Mouse (Mus musculus) heart, adult 11 months (tissue): ENCODE measurements at regions not wholly inside any gene's neighbourhood (a gene's known extent, or its start where the extent isn't known, plus 50 kb on each side); places are given as distances from the start of the nearest gene placed in this dataset.

Experiments
- DNase-seq: peaks from one replicate; pipeline ENCODE4 v3.0.0; 2022

DNA sequence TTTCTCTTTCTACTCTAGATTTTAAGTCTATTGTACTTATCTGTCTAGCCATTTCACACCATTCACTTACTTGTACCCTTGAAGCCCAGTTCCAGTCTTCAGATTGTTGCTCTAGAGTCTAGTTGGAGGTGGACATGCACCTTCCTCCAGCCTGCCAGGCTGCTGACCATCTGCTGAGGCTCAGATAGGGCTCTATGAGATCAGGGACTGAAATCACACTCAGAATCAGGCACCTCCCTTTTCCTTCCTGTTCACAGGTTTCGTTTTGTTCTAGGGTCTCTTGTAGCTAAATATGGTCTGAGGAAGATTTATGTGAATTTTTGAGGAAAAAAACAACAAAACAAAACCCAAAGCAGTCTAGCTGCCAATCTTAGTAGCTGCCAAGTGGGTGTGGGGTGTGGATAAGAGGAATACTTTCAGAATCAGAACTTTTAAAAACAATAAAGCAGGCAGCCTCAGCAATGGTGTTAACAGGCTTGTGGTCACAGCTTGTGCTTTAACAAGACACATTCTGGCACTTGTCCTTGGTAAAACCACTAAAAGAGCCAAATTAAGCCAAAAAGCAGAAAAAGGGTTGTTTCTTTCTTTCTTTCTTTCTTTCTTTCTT lies 225.9 kb upstream of the Gvin1 start:
- peak; percentile 83 for DNase-seq
